Mouse (Mus musculus) liver, adult (tissue): ENCODE measurements around the gene Prpf31.

Source experiments
- GATA4 ChIP-seq: IDR thresholded peaks from 2 replicates; pipeline ENCODE4 v1.6.1; 2014; ENCODE audit warnings: mild to moderate bottlenecking, low read length; ENCODE audit not compliant: insufficient replicate concordance

Gene Prpf31

DNA sequence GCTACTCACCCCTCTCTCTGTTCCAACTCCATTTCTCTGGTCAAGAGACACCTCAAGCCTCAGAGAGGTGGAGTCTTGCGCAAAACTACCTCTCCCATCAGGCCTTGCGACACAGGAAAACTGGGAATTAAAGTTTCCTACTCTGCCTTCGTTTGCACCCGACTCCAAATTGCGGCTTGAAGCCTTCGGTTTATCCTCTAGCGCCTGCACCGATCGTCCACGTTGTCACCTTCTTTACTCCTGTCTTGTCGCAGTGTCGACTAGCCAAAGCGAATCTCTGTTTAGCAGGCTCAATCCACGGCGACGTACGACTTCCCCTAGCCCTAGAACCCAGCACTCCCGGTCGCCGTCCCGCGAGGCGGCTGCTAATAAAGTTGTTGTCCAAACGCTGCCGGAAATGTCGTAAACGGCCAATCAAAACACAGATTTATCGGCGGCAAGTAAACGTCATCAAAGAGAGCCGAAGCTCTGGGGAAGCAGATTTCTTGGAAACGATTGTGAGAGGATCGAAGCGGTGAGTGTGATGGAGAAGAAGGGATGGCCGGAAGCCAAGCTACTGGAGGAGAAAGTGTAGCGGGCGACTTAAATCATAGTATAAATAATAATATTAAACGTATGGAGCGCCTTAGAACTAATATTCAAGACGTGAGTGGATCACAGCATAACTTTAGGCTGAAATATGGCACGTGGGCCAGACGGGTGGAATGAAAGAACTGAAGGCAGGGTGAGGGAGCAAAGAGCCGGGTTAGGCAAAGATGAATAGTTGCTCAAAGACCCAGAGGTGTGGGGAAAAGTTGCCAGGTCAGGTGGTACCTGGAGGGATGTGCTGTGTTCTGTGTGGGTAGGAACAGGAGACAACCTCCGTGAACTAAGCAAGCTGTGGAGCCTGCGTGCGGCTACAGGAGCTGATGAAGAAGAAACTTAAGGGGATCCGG, at the start of gene Prpf31, which contains the start of gene Tfpt:
Gene Prpf31, plus strand, starts transcription at position 443 of the 935 bp plus-strand sequence.
Gene Tfpt, minus strand, starts transcription at position 387 of the 935 bp plus-strand sequence.
- peak; percentile 55; the same call in 1 of the 2 replicates for TF ChIP-seq GATA4

DNA sequence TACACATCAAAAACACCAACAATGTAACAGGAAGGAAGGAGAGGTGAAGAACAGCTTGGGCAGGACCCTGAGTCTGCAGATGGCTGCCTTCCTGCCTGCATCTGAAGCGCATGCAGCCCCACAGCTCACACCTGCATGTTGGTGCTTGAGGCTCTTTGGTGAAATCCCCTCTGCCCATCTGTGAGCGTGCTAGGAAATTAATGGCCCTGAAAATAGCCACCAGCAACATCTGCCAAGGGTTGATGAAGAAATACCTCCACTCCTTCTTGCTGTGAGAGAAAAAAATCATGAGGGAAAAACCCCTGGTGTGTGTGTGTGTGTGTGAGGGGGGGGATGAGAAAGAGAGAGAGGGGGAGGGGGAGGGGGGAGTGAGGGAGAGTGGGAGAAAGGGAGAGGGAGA, 49.8 kb upstream of the Prpf31 start:
- TF ChIP-seq GATA4: no peak

DNA sequence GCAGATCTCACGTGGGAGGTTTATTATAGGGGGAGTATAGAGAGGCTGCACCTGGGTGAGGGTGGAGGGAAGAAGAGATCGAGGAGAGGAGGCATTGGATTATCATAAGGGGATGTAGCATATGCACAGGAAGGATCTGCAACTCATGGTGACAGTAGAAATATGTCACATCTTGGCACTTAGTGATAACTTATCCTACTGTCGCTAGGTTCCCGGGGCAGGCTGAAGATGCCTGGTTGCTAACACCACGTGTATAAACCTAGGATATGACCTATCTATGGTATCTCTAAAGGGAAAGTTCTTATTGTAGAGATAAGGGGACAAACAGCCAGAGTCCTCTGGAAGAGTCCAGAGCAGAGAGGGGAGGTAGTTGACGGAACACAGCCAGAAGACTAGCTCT, 44.0 kb upstream of the Prpf31 start:
- no peak for TF ChIP-seq GATA4

DNA sequence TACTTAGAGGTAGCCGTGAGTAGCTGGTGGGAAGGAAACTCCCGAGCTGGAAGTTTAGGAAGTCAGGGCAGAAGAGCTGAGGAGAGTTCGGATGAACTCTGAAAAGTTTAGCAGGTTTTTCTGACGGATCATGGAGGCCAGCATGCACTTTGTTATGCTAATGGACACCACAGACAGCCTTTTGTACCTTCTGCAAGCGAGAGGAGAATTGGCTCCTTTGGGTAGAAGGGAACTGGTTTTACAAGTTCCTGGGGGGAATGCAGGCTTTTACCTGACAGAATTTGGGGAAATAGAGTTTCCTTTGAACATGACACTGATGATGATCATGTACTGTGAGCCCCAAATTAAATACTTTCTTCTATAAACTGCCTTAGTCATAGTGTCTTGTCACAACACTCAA, 43.5 kb upstream of the Prpf31 start:
- no peak for TF ChIP-seq GATA4

DNA sequence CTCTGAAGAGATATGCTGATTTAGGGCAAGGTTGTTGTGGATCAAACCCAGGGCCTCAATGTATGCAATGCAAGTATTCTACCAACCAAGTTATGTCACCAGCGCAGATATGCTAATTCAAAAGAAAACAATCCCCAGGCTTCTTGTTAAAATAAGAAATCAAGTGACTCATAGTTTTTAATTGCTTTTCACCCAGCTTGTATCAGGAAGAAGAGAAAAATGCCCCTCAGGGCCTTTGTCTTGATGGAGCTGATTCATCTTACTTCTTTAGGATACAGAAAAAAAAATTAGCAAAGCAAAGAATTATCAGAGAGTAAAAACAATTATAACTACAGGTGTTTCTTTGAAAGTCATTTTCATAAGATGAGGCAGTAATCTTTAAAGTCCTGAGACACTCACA, 42.5 kb upstream of the Prpf31 start:
- TF ChIP-seq GATA4: no peak

DNA sequence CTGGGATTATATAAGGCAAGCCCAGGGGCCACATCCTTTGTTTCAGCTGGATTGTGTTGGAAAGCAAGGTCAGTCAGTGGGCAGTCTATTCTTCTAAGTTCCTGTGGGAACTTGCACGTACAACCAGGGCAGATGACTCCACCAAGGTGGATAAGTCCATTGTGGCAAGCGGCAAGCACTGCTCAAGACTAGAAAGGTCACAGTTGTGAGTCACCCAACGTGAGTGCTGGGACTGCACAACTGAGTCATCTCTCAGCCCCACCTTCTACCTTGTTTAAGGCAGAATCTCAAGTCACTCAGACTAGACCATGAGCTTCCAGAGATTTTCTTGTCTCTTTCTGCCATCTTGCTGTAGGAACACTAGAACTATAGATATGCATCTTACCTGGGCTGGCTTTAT, 39.2 kb upstream of the Prpf31 start:
- no peak for TF ChIP-seq GATA4

DNA sequence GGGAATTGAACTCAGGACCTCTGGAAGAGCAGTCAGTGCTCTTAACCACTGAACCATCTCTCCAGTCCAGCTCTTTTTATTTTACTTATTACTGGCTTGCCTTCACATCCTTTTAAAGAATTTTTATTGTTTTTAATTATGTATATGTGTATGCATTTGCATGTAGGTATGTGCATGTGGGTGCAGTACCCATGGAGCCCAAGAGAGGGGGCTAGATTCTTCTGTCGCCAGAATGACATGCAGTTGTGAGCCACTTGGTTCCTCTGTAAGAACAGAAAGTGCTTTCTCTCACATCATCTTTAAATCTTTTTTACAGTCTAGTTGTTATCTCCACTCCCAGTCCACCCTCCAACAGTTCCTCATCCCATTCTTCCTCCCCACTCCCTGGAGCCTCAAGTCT, 38.3 kb upstream of the Prpf31 start:
- no peak for TF ChIP-seq GATA4

DNA sequence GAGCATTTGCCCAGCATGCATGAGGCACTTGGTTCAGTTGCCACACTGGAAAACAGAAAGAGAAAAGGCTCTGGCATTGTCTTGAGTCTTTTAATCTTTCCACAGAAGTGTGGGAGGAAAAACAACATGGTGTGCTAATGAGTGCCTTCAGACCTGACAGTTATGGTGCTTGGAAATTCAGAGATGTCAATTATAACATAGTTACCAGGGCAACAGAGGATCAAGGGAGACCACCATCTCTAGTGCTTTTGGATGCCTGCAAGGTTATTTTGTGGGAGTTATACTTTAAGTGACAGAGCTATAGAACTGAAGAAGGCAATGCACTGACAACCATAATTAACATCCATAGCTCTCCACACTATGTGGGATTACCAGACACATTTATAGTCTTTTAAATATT, 35.9 kb upstream of the Prpf31 start:
- TF ChIP-seq GATA4: no peak

DNA sequence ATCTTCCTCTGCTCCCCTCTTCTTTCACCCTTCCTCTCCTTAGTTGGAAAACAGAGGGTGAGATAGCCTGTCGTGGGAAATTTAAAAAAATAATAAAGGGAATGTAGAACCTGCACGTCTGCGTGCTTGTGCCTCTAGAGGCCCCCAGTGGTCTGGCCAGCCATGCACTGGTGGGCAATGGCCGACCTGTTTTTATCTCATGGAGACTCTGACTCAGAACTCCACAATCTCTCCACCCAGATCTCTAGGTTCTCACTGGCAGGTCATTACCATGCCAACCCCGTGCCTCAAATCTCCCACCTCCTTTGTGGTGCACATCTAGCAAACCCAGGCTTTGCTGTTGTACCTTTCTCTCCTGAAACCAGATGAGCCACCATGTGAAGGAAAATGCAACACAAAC, 35.1 kb upstream of the Prpf31 start:
- TF ChIP-seq GATA4: no peak

DNA sequence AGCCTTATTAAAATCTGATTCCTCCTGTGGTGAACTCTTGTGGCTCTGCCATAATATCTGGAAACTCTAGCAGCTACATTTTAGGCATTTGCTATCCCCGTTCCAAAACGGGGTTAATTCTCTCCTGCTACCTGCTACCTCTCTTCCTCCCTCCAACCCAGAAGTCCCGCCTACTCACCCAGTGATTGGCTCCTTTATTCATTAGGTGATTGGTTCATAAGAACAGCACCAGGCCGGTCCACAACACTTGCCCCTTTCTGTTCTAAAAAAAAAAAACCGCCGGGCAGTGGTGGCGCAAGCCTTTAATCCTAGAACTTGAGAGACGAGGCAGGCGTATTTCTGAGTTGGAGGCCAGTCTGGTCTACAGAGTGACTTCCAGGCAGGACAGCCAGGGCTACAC, 34.6 kb upstream of the Prpf31 start:
- no peak for TF ChIP-seq GATA4

DNA sequence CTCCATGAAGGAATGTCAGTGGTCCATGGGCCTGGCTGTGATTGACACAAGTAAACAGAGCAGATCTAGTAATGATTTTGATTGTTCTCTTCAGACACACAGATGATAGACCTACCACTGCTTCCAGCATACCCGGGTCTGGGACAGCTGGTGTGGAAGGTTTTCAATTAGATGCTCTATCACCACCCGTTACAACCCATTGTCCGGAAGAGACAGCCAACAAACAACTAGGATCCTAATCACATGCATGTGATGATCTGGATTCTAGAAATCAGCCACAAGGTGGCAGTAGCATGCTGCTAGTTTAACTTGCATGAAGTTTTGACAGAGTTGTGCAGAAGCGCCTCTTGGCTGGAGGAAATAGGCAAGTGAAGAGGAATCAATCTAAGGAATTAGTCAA, 28.7 kb upstream of the Prpf31 start:
- TF ChIP-seq GATA4: no peak

DNA sequence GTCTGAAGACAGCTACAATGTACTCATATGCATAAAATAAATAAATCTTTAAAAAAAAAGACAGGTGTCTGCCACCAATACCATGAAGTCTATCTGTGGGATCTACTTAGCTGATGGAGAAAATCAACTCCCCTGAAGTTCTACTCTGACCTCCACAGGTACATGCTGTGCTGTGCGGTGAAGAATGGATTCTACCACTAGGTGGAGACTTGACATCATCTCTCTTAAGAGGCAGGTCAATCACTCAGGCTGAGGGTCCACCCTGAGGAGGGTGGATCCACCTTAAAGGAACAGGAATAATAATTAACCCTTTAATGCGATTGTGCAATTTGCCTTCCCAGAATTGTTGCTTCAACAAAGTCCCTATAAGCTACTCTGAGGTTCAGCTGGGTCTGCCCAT, 23.0 kb upstream of the Prpf31 start:
- TF ChIP-seq GATA4: no peak

DNA sequence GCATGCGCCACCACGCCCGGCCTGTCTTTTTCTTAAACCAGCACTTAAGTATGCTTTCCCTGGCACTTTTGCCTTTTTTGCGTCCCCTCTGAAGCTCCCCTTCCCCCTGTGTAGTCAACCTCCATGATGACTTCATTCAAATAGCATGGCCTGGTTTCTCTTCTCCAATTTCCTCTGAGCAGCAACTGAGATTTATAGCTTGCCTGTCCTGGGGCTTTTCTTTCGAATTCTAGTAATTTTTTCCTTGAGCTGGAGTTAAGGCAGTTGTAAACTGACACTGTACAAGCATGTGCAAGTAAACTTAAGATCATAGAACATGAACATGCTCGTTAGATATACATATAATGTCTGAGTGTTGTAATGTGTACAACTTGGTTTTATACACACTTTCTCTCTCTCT, 22.4 kb upstream of the Prpf31 start:
- TF ChIP-seq GATA4: no peak

DNA sequence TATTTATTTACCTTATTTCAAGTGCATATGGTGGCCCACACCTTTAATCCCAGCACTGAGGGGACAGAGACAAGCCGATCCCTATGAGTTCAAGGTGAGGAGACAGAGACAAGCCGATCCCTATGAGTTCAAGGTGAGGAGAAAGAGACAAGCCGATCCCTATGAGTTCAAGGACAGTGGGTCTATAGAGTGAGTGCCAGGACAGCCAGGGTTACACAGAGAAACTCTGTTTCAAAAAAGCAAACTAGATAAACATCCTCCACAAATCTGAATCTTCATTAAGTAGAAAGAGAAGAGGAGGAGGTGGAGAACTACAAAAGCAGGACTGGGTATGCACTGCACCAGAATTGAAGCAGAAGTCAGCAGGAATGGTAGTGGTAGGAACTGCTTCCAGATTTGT, 21.1 kb upstream of the Prpf31 start:
- no peak for TF ChIP-seq GATA4

DNA sequence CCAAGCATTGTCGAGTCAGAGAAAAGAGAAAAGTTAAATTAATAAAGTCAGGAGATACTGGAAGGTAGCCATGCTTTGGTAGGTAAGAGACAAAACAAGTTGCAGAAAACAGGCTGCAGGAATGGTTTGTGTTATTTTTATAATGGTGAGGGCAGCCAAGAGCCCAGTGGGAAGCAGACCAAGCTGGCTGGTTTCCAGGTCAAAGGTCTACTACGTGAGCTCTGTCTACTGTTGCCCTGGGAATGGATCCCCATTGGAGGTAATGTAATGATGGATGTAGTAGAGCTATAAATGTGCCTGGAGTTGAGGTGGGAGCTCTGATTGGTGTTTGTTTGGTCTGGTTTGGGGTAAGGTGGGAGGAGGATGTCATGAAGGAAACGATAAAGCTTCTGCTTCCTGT, 20.7 kb upstream of the Prpf31 start:
- no peak for TF ChIP-seq GATA4

DNA sequence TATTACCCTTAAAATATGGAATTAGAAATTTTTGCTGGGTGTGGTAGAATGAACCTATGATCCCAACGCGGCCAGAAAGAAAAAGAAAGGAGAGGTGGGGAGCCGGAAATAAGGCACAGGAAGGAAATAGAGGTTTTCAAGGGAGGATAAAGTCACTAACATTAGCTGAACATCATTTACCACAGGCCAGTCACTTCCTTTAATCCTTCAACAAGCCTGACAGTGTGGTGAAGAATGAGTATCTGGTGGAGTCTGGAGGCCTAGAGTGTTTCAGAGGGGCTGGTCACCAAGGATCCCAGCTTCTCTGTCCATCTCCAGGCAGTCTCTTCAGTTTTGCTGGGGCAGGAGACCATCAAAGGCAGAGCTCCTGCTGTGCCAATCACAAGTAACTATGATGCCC, 19.3 kb upstream of the Prpf31 start:
- TF ChIP-seq GATA4: no peak

DNA sequence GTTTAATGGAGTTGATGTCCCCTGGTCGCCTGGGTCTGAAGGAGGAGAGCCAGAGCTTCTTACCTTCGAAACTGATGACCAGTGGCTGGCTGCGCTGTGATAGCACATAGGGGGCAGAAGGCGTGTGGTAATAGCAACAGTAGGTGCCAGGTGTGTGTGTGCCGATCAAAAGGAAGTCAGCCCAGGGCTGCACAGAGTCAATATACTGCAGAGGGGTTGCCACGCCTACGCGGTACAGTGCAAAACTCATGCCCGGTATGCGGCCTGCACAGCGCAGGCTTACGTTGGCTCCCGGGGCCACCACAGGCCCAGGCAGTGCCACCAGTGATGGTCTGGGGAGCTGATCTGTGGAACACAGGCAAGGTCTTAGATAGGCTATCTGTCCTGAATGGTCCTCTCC, 18.8 kb upstream of the Prpf31 start:
- no peak for TF ChIP-seq GATA4

DNA sequence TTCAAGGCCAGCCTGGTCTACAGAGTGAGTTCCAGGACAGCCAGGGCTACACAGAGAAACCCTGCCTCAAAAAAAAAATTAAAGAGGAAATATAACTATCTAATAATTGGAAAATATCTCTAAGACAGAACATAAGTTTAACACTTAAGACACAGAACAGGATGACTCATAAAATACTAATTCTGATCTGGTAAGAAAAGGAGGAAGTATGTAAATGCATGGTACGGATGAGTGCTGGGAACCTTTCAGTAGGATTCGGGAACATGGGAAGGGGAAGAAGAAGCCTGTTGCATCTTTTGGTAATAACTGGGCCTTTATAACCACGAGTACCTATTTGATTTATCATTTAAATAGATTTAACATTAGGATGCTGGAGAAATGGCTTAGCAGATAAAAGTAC, 15.8 kb upstream of the Prpf31 start:
- TF ChIP-seq GATA4: no peak

DNA sequence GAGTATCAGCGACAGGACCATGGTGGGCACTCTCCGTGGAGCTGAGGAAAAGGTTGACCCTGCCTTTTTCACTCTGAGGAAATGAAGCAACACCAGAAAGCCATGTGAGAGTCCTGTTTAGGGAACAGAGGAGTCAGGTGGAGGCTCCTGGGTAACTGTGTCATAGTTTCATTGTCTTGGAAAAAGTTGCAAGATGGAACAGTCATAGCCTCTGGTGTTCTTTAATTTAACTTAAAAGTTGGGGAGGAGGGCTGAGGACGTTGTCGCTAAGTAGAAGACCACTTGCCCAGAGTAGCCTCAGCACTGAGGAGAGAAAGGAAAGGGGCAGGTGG, 13.8 kb upstream of the Prpf31 start, which contains the start of gene Oscar:
Gene Oscar, minus strand, starts transcription at position 101 of the 332 bp plus-strand sequence.
- no peak for TF ChIP-seq GATA4
